Mouse (Mus musculus) MEL (cell line): ENCODE measurements around the gene Abt1.

Experiments used
- CHD2 ChIP-seq: IDR thresholded peaks from 2 replicates; pipeline ENCODE4 v1.6.1; 2011; ENCODE audit warnings: low read length, improper control_type of control experiment
- CTCF ChIP-seq, 3 experiments: IDR thresholded peaks in 2 of 3; conservative IDR thresholded peaks in 1 of 3; 2 replicates each; pipeline ENCODE4 v1.5.1; 2011 to 2012; ENCODE audit warnings: low read length in 3 of 3, low read depth in 2 of 3, mild to moderate bottlenecking in 2 of 3, improper control_type of control experiment in 1 of 3, inconsistent platforms in 1 of 3, mixed read lengths in 1 of 3, moderate library complexity in 1 of 3; ENCODE audit not compliant: control insufficient read depth in 1 of 3, insufficient read depth in 1 of 3, poor library complexity in 1 of 3, severe bottlenecking in 1 of 3
- EP300 ChIP-seq, 2 experiments: IDR thresholded peaks; 2 replicates each; pipeline ENCODE4 v1.6.1; 2011; ENCODE audit warnings: improper control_type of control experiment in 2 of 2, low read length in 2 of 2, low read depth in 1 of 2, mild to moderate bottlenecking in 1 of 2
- GATA1 ChIP-seq: IDR thresholded peaks from 2 replicates; pipeline ENCODE4 v1.6.1; 2011; ENCODE audit warnings: low read depth, low read length, improper control_type of control experiment
- HCFC1 ChIP-seq: IDR thresholded peaks from 2 replicates; pipeline ENCODE4 v1.6.1; 2012; ENCODE audit warnings: low read depth, mild to moderate bottlenecking, inconsistent platforms, low read length, improper control_type of control experiment, moderate library complexity
- KAT2A ChIP-seq: conservative IDR thresholded peaks from 2 replicates; pipeline ENCODE4 v1.6.1; 2012; ENCODE audit warnings: low read depth, low read length, improper control_type of control experiment, inconsistent platforms
- MXI1 ChIP-seq: IDR thresholded peaks from 2 replicates; pipeline ENCODE4 v1.6.1; 2011; ENCODE audit warnings: mild to moderate bottlenecking, low read depth, low read length, improper control_type of control experiment
- POLR2A ChIP-seq, 2 experiments: IDR thresholded peaks; 2 replicates each; pipeline ENCODE4 v1.6.1; 2011 to 2012; ENCODE audit warnings: low read length in 2 of 2, mild to moderate bottlenecking in 2 of 2, control low read depth in 1 of 2, improper control_type of control experiment in 1 of 2, low read depth in 1 of 2, moderate library complexity in 1 of 2; ENCODE audit not compliant: control insufficient read depth in 1 of 2, insufficient read depth in 1 of 2, poor library complexity in 1 of 2
- TAL1 ChIP-seq: IDR thresholded peaks from 2 replicates; pipeline ENCODE4 v1.6.1; 2012; ENCODE audit warnings: mild to moderate bottlenecking, inconsistent platforms, low read length, moderate library complexity, mixed read lengths
- TCF12 ChIP-seq: IDR thresholded peaks from 2 replicates; pipeline ENCODE4 v1.6.1; 2014; ENCODE audit warnings: low read depth, mild to moderate bottlenecking, inconsistent platforms, low read length, improper control_type of control experiment, moderate library complexity
- USF1 ChIP-seq: IDR thresholded peaks from 2 replicates; pipeline ENCODE4 v1.6.1; 2014; ENCODE audit warnings: low read depth, mild to moderate bottlenecking, inconsistent platforms, low read length, improper control_type of control experiment, moderate library complexity
- ZC3H11A ChIP-seq: IDR thresholded peaks from 2 replicates; pipeline ENCODE4 v1.6.1; 2012; ENCODE audit warnings: low read depth, mild to moderate bottlenecking, inconsistent platforms, low read length, improper control_type of control experiment
- ZMIZ1 ChIP-seq: IDR thresholded peaks from 2 replicates; pipeline ENCODE4 v1.6.1; 2012; ENCODE audit warnings: low read depth, mild to moderate bottlenecking, inconsistent platforms, low read length, improper control_type of control experiment, moderate library complexity

- TF ChIP-seq USF1 (no peak), CTCF (IDR thresholded peaks at IDR 0.05 in 2 of 3, conservative IDR thresholded peaks at IDR 0.05 in 1 of 3; ENCODE audit: control insufficient read depth in 1 of 3, insufficient read depth in 1 of 3, low read depth in 2 of 3, low read length in 3 of 3, poor library complexity in 1 of 3, severe bottlenecking in 1 of 3) (no peak), CHD2 (no peak), TAL1 (no peak), POLR2A (IDR thresholded peaks at IDR 0.05; ENCODE audit: control insufficient read depth in 1 of 2, insufficient read depth in 1 of 2, low read depth in 1 of 2, low read length in 2 of 2, poor library complexity in 1 of 2) (no peak), GATA1 (no peak), TCF12 (no peak), MXI1 (no peak), HCFC1 (no peak), ZMIZ1 (no peak), EP300 (IDR thresholded peaks at IDR 0.05; ENCODE audit: low read depth in 1 of 2, low read length in 2 of 2) (no peak), KAT2A (no peak), ZC3H11A (no peak)
Measured at GRCm38 (mm10) chr13:23396246-23396703, 27.4 kb downstream of the Abt1 start.
